Mouse (Mus musculus) embryonic fibroblast, embryonic 13.5 days (primary cell): ENCODE results near the gene 1700049E17Rik2.
"Not testable (repeated sequence)": the region's sequence is repeated elsewhere in the genome, so short reads cannot be mapped to it uniquely, and the experiment has no call there.

Experiments used
- CTCF ChIP-seq: IDR thresholded peaks from 2 replicates; pipeline ENCODE4 v1.5.1; 2011; ENCODE audit warnings: mild to moderate bottlenecking, control low read depth, low read length, moderate library complexity, borderline replicate concordance; ENCODE audit not compliant: insufficient read depth
- POLR2A ChIP-seq: IDR thresholded peaks from 2 replicates; pipeline ENCODE4 v1.6.1; 2011; ENCODE audit warnings: low read depth, mild to moderate bottlenecking, control low read depth, low read length, moderate library complexity

DNA sequence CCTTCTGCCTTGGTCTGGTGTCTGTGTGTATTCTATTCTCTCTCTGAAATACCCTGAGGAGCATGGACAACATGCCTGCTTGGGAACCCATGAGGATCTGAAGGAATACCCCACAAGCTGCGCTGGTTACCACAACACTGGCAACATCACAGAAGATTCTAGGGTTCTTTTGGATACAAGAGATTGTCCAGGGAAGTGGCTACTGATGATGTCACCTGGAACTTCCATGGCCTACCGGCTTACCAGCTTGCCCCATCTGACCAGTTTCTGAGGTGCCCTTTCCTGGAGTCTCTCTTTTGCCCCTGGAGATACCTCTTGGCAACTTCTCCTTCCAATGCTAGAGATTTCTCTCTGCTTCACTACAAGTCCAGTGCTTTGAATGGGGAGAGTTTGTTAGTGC, 17.5 kb upstream of the 1700049E17Rik2 start, which contains the start of gene Gm7970:
- TF ChIP-seq CTCF, POLR2A: not testable (repeated sequence)
